Mouse (Mus musculus) telencephalon, adult 2 months (tissue): ENCODE results near the gene Lpin3.

Experiments
- DNase-seq: peaks from one replicate; pipeline ENCODE4 v3.0.0-alpha.2; 2011; ENCODE audit warnings: low read depth, low spot score

The Lpin3 gene

GRCm38 (mm10) chr2:160880453-160881195 lies at the start of gene Lpin3:
TSS of gene Lpin3 (plus strand) at chr2:160880670.
- no peak for DNase-seq

GRCm38 (mm10) chr2:160840838-160841237 lies 39.6 kb upstream of the Lpin3 start:
- no peak for DNase-seq

GRCm38 (mm10) chr2:160847664-160848063 lies 32.8 kb upstream of the Lpin3 start:
- DNase-seq, result no peak

- no peak for DNase-seq
These were observed 32.3 kb upstream of the Lpin3 start for GRCm38 (mm10) chr2:160848186-160848585.

GRCm38 (mm10) chr2:160849617-160850240 lies 30.7 kb upstream of the Lpin3 start:
- no peak for DNase-seq

- DNase-seq, result no peak
These were observed 30.1 kb upstream of the Lpin3 start for GRCm38 (mm10) chr2:160850360-160850759.

- peak; percentile 88 for DNase-seq
These were observed 25.8 kb upstream of the Lpin3 start for GRCm38 (mm10) chr2:160854687-160855086.

GRCm38 (mm10) chr2:160856359-160857102 lies 23.9 kb upstream of the Lpin3 start:
- no peak for DNase-seq

- no peak for DNase-seq
These were observed 20.1 kb upstream of the Lpin3 start for GRCm38 (mm10) chr2:160860363-160860762.

GRCm38 (mm10) chr2:160864112-160864511 lies 16.4 kb upstream of the Lpin3 start:
- DNase-seq, result no peak

GRCm38 (mm10) chr2:160865266-160865665 lies 15.2 kb upstream of the Lpin3 start:
- no peak for DNase-seq

- no peak for DNase-seq
These were observed 11.0 kb upstream of the Lpin3 start for GRCm38 (mm10) chr2:160869446-160869845.

GRCm38 (mm10) chr2:160871310-160871709 lies 9.2 kb upstream of the Lpin3 start:
- DNase-seq, result no peak

- no peak for DNase-seq
These were observed 8.1 kb upstream of the Lpin3 start for GRCm38 (mm10) chr2:160872395-160872794.

- peak; percentile 79 for DNase-seq
These were observed 7.5 kb upstream of the Lpin3 start, which contains the start of gene Zhx3 for GRCm38 (mm10) chr2:160872890-160873382. TSS of gene Zhx3 (minus strand) at chr2:160872998.

GRCm38 (mm10) chr2:160874231-160874877 lies 6.1 kb upstream of the Lpin3 start:
- DNase-seq, result no peak

GRCm38 (mm10) chr2:160876115-160876514 lies 4.4 kb upstream of the Lpin3 start:
- DNase-seq, result no peak

- no peak for DNase-seq
These were observed 1.1 kb downstream of the Lpin3 start for GRCm38 (mm10) chr2:160881462-160882101.

- no peak for DNase-seq
These were observed 2.0 kb downstream of the Lpin3 start for GRCm38 (mm10) chr2:160882436-160882835.

GRCm38 (mm10) chr2:160883912-160884311 lies 3.4 kb downstream of the Lpin3 start:
- DNase-seq, result no peak

GRCm38 (mm10) chr2:160884830-160885229 lies 4.4 kb downstream of the Lpin3 start:
- DNase-seq, result no peak
